16 mouse cellular contexts compared by ENCODE assay signal in the genomic region with DNA sequence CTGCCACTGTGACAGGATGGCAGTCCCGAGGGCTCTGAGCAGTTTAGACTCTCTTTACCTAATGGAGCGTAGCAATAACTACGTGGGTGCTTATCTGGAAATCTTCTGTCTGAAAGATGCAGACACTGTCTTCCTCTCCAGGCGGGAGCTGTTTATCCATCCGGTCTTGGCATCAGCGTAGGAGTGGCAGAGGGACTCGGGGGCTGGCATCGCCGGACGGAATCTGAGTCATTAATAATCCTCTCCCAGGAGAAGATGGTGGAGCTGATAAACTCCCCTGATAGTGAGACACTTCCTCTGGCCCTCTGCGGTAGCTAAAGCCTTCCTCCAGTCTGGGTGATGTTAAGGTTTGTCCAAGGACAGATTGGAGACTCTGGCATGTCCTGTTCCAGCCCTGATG. TPM values are rescaled to one million over a fixed set of nuclear protein-coding genes. Genes with fewer than 3 reads are reported as not detected.
"Had no signal": no experiment of that assay in that cellular context is flagged by ENCODE, and none has a peak within 500 bp of the region (broad histone marks: within the 10 kb centered on the region; RNA-seq: fewer than 3 reads in every experiment).

No protein-coding gene starts in this region.

- H3K4me2 ChIP-seq: liver, embryonic 11.5 days; liver, embryonic 15.5 days; midbrain, embryonic 11.5 days; midbrain, embryonic 15.5 days; neural tube, embryonic 13.5 days; stomach, embryonic 15.5 days had no signal

- H3K27me3 ChIP-seq: liver, embryonic 15.5 days; midbrain, embryonic 15.5 days; neural tube, embryonic 13.5 days; stomach, embryonic 15.5 days had no signal

- H3K4me3 ChIP-seq: left cerebral cortex, adult 2 months; limb, embryonic 10.5 days; liver, embryonic 15.5 days; midbrain, embryonic 15.5 days; neural tube, embryonic 13.5 days; stomach, embryonic 15.5 days had no signal

- H3K4me1 ChIP-seq: liver, embryonic 15.5 days; megakaryocyte, embryonic 14.5 days; midbrain, embryonic 15.5 days; neural tube, embryonic 13.5 days; stomach, embryonic 15.5 days had no signal

- DNase-seq: kidney, adult 8-10 months; retina, postnatal 1 day; right cerebral cortex, postnatal 4 days; thymus, adult 2 months; thymus, postnatal 25 days had no signal

- H3K9me3 ChIP-seq: limb, embryonic 10.5 days; liver, embryonic 15.5 days; midbrain, embryonic 15.5 days; neural tube, embryonic 13.5 days; stomach, embryonic 15.5 days had no signal

- H3K9ac ChIP-seq: liver, embryonic 15.5 days; midbrain, embryonic 15.5 days; neural tube, embryonic 13.5 days; stomach, embryonic 15.5 days had no signal

- ATAC-seq: intestine, embryonic 16.5 days; midbrain, embryonic 15.5 days had no signal

- H3K27ac ChIP-seq: left cerebral cortex, adult 2 months; limb, embryonic 10.5 days; liver, embryonic 15.5 days; macrophage; midbrain, embryonic 15.5 days; neural tube, embryonic 13.5 days; stomach, embryonic 15.5 days had no signal

- H3K36me3 ChIP-seq: limb, embryonic 10.5 days; liver, embryonic 15.5 days; midbrain, embryonic 15.5 days; neural tube, embryonic 13.5 days; stomach, embryonic 15.5 days had no signal

RNA-seq across cellular contexts. Expression of a gene that starts 52.9 kb away (rescaled TPM):
- polyA plus RNA-seq: macrophage had no signal
